Mouse (Mus musculus): ENCODE results near the gene Grwd1.

GRCm38 (mm10) chr7:45786661-45787413 is 43.9 kb downstream of the Grwd1 start:
- TF ChIP-seq USF1 (IDR thresholded peaks at IDR 0.05; ENCODE audit: low read depth), result no peak
- TF ChIP-seq CTCF (IDR thresholded peaks at IDR 0.05; ENCODE audit: control insufficient read depth, insufficient read depth, insufficient read length), result no peak
- TF ChIP-seq MYOG (IDR thresholded peaks at IDR 0.05; ENCODE audit: control insufficient read depth, extremely low read depth, insufficient read length), result no peak
